Mouse (Mus musculus) cortical plate, adult 2 months (tissue): ENCODE results near the gene Ip6k3.

ENCODE experiments used
- CTCF ChIP-seq: fragments of 200-500 bp; IDR thresholded peaks from 2 replicates; pipeline ENCODE4 v1.5.1; 2011; ENCODE audit warnings: mild to moderate bottlenecking, control low read depth, low read length; ENCODE audit not compliant: insufficient read depth; ENCODE audit errors: extremely low read depth
- POLR2A ChIP-seq: fragments of 200-500 bp; IDR thresholded peaks from 2 replicates; pipeline ENCODE4 v1.6.1; 2011; ENCODE audit warnings: mild to moderate bottlenecking, low read length, control low read depth; ENCODE audit not compliant: insufficient read depth; ENCODE audit errors: extremely low read depth

- TF ChIP-seq POLR2A (no peak), CTCF (peak; percentile 57)
These were observed 71.9 kb downstream of the Ip6k3 start for GRCm38 (mm10) chr17:27095690-27096089.
